Mouse (Mus musculus) heart, embryonic 11.5 days (tissue): ENCODE results near the gene Fbxo40. TPM values are rescaled to one million over a fixed set of nuclear protein-coding genes. Genes with fewer than 3 reads are reported as not detected.

ENCODE experiments used
- ATAC-seq: fragments of 200-750 bp; cut with Nextera tagmentation; replicated peaks from 2 replicates; pipeline ENCODE4 v1.8.0; 2017; ENCODE audit warnings: moderate library complexity; ENCODE audit not compliant: insufficient number of reproducible peaks, low FRiP score, low TSS enrichment
- H3K27ac ChIP-seq: fragments of 300-500 bp; sonication (generic); 2 replicates; pipeline ENCODE4 v1.5.1; 2014; ENCODE audit warnings: mild to moderate bottlenecking, low read depth, low read length
- H3K27me3 ChIP-seq: fragments of 300-500 bp; sonication (generic); 2 replicates; pipeline ENCODE4 v1.6.1; 2014; ENCODE audit warnings: mild to moderate bottlenecking, low read length, mixed read lengths; ENCODE audit not compliant: control insufficient read depth, insufficient read depth
- H3K36me3 ChIP-seq: fragments of 300-500 bp; sonication (generic); 2 replicates; pipeline ENCODE4 v1.6.1; 2014; ENCODE audit warnings: mild to moderate bottlenecking, low read length, moderate library complexity, mixed read lengths; ENCODE audit not compliant: control insufficient read depth, insufficient read depth
- H3K4me1 ChIP-seq: fragments of 300-500 bp; sonication (generic); 2 replicates; pipeline ENCODE4 v1.6.1; 2014; ENCODE audit warnings: low read length; ENCODE audit not compliant: control insufficient read depth, insufficient read depth
- H3K4me2 ChIP-seq: fragments of 300-500 bp; sonication (generic); 2 replicates; pipeline ENCODE4 v1.6.1; 2014; ENCODE audit warnings: mild to moderate bottlenecking, moderate library complexity
- H3K4me3 ChIP-seq: fragments of 300-500 bp; sonication (generic); 2 replicates; pipeline ENCODE4 v1.5.1; 2014; ENCODE audit warnings: low read depth, low read length
- H3K9ac ChIP-seq: fragments of 300-500 bp; sonication (generic); 2 replicates; pipeline ENCODE4 v1.6.1; 2014; ENCODE audit warnings: mild to moderate bottlenecking, low read depth, low read length, moderate library complexity
- H3K9me3 ChIP-seq: fragments of 300-500 bp; sonication (generic); replicated peaks from 2 replicates; pipeline ENCODE4 v1.6.1; 2016; ENCODE audit warnings: low read length; ENCODE audit not compliant: control insufficient read depth
- WGBS: fragments of 180-500 bp; shearing (Covaris S2); extraction: QIAGEN DNeasy Blood & Tissue Kit; methylation state at CpG from one replicate; pipeline ENCODE4 v1.1.7; 2014; ENCODE audit not compliant: insufficient replicate concordance; 5-methylcytosine and 5-hydroxymethylcytosine counted together
- polyA plus RNA-seq: library from polyadenylated mRNA; unstranded; fragments of >200 nt; fragmentation: Nextera tagmentation; extraction: Ambion mirVana; gene quantifications from 2 replicates; pipeline ENCODE4 v1.2.1, GENCODE M21; 2014

Fbxo40 gene
- polyA plus RNA-seq, 1 experiment from 2014 or later, result 6.8 TPM

DNA sequence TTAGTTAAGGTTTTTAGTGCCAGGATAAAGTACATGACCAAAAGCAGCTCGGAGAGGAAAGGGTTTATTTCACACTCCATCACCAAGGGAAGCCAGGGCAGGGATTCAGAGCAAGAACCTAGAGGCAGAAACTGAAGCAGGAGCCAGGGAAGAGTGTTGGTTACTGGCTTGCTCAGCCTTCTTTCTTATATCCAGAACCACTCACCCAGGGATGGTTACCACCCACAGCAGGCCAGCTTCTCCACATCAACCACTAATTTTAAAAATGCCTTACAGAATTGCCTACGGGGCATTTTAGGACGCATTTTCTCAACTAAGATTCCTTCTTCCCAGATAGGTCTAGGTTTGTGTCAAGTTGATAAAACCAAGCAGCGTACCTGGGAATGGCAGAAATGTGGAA is 26.9 kb downstream of the Fbxo40 start:
- 0 out of 2 replicates have a peak, but pooled peaks cover 3% of the 10 kb centered on the region for H3K36me3 ChIP-seq
- no peaks in the 10 kb centered on the region for H3K4me1 ChIP-seq
- WGBS, result 76% methylated on average over 4 of the region's 4 CpGs
- H3K4me3 ChIP-seq, result no peak overlapping the region
- H3K9me3 ChIP-seq, result no peaks in the 10 kb centered on the region
- H3K27ac ChIP-seq, result no peak overlapping the region
- no peak overlapping the region for H3K4me2 ChIP-seq
- ATAC-seq, result no peak
- H3K9ac ChIP-seq, result no peak overlapping the region
- H3K27me3 ChIP-seq, result no peaks in the 10 kb centered on the region

DNA sequence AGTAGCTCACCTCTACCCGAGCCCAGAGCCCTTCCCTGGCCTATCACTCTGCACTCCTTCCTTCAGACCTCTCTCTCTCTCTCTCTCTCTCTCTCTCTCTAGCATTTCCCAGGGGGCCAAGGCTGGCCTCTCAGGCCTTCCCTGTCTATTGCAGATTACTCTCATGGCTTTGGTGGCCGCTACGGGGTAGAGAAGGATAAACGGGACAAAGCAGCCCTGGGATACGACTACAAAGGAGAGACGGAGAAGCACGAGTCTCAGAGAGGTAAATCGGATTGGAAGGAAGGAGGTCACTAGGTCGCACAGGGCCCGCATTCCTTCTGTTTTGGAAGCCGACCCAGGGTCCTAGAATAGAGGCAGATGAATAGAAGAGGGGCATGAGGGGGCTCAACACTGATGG is 35.2 kb downstream of the Fbxo40 start:
- no peaks in the 10 kb centered on the region for H3K4me1 ChIP-seq
- ATAC-seq, result no peak
- no peaks in the 10 kb centered on the region for H3K9me3 ChIP-seq
- 74% methylated on average over 11 of the region's 11 CpGs for WGBS
- no peak overlapping the region for H3K9ac ChIP-seq
- H3K4me3 ChIP-seq, result no peak overlapping the region
- H3K27me3 ChIP-seq, result no peaks in the 10 kb centered on the region
- H3K27ac ChIP-seq, result no peak overlapping the region
- H3K4me2 ChIP-seq, result no peak overlapping the region
- H3K36me3 ChIP-seq, result no peaks in the 10 kb centered on the region

DNA sequence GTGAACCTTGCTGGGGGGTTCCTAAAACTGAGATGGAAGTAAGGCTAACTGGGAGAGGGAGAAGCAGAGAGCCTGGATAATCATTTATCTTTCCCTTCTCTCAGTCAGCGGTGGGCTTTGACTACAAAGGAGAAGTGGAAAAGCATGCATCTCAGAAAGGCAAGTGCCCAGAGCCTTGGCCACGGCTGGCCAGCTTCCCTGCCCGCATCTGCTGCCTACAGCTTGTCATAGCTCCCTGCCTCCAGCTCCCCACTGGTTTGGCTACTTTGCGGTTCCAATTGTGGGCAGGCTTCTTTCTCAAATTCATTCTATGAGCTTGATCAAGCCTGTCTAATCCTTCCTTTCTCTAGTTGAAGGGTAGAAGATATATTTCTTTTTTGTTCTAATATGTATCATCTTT is 39.2 kb downstream of the Fbxo40 start:
- Histone ChIP-seq H3K27me3 (no peaks in the 10 kb centered on the region), H3K4me1 (no peaks in the 10 kb centered on the region), H3K9me3 (no peaks in the 10 kb centered on the region), H3K4me2 (no peak overlapping the region), H3K27ac (no peak overlapping the region), H3K9ac (no peak overlapping the region), H3K4me3 (no peak overlapping the region), H3K36me3 (no peaks in the 10 kb centered on the region)
- ATAC-seq, result no peak
- WGBS, result 58% methylated on average over 4 of the region's 4 CpGs

DNA sequence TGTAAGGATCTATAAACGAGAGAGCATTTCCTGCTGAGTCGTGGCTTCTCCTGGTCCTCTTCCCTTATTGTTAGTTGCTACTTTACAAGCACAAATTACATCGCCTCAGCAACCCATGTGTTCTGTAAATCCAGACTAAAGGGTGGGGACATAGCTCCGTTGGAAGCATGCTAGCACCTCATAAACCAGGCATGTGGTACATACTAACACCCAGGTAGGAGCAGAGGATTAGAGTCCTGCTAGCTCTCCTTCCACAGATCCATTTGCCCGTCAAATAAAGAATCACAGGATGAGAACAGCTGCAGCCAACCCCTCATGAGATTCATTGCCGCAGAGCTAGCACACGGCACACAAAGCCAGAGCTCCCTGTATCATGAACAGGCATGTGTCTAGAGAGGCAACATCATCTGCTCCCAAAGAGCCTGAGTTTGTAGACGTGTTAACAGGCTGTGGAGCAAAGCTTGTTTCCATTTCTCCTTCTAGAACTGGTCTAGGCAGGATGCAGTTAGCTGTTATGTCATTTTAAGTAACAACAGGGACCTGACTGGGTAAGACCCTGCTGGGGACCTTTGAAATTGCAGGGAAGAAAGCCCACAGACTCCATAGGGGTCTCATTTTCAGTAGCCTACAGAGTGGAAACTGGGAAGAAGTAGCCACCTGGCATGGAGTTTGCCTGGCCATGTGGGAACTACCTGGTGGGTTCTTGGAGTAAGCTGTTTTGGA is 40.5 kb downstream of the Fbxo40 start:
- Histone ChIP-seq H3K36me3 (no peaks in the 10 kb centered on the region), H3K4me1 (no peaks in the 10 kb centered on the region), H3K27me3 (no peaks in the 10 kb centered on the region), H3K4me2 (no peak overlapping the region), H3K9me3 (no peaks in the 10 kb centered on the region), H3K9ac (no peak overlapping the region), H3K27ac (no peak overlapping the region), H3K4me3 (no peak overlapping the region)
- no peak for ATAC-seq
- 55% methylated on average over 8 of the region's 8 CpGs for WGBS

DNA sequence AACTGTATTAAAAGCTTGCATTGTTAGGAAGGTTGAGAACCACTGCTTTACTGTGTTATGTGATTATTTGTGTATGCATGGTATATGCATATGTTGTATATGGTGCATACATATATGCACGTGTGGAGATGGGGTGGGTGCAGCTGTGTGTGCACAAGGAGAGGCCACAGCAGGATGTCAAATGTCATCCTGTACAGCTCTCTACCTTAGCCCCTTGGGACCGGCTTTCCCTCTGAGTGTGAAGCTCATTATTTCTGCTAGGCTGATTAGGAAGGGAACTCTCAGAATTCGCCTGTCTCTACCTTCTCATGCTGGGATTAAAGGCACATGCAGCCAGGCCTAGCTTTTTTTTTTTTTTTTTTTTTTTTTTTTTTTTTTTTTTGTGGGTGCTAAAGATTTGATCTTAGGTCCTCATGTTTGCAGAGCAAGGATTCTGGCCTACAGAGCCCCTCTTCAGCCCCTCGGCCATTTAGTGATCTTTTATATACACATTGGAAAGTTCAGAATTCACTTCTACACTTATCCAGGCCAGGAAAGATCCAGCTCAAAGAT is 42.5 kb downstream of the Fbxo40 start:
- Histone ChIP-seq H3K4me3 (no peak overlapping the region), H3K4me1 (no peaks in the 10 kb centered on the region), H3K27ac (no peak overlapping the region), H3K9ac (no peak overlapping the region), H3K4me2 (no peak overlapping the region), H3K9me3 (no peaks in the 10 kb centered on the region), H3K27me3 (no peaks in the 10 kb centered on the region), H3K36me3 (no peaks in the 10 kb centered on the region)
- WGBS, result 69% methylated on average over 4 of the region's 4 CpGs
- ATAC-seq, result no peak

DNA sequence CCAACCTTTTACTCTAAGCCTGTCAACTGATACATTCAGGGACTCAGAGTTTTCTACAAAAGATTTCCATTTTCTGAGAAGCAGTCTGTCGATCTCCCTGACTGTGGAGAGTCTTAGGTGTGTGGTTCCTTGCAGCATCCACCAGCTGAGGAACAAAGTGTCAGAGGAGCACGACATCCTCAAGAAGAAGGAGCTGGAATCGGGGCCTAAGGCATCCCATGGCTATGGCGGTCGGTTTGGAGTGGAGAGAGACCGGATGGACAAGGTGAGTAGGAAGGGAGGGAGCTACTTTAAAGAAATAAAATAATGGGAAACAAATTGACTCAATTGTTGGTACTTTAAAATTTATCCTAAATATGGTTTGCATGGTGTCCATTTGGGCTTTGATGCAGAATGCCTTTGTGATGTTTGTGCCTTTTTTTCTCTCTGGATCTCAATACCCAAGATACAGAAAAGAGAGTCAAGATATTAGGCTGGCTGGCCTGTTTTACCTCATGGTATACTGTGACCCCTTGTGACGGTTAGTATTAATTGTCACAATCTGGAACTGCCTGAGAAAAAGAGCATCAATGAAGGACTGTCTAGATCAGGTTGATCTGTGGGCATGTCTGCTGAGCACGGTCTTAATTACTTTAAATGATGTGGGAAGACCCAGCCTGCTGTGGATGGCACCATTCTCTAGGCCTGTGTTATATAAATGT is 43.7 kb downstream of the Fbxo40 start:
- Histone ChIP-seq H3K4me1 (no peaks in the 10 kb centered on the region), H3K27ac (no peak overlapping the region), H3K4me2 (no peak overlapping the region), H3K9me3 (no peaks in the 10 kb centered on the region), H3K36me3 (no peaks in the 10 kb centered on the region), H3K4me3 (no peak overlapping the region), H3K27me3 (no peaks in the 10 kb centered on the region), H3K9ac (no peak overlapping the region)
- 77% methylated on average over 8 of the region's 8 CpGs for WGBS
- no peak for ATAC-seq

DNA sequence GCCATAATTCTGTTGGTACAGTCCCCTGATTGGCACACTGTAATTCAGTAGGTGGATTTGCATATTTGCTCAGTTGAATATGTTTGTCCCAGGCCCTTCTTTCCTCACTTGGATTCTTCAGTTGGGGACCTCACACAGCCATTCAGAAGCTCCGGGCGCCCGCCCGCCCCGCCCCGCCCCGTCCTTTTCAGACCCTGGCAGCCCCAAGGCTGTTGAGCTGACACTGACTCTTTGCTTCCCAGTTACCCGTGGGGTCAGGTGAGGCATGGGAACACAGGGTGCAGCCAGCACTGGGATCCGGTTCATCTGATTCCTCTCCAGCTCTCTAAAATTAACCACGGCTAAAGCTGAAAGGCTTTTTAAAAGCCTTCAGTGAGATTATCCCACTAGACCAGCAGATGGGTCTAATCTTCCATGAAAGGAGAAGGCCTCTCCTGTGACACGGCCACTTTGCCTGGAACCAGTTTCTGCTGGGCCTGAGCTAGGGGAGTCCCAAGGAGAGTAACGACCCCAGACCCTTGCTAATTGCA is 45.3 kb downstream of the Fbxo40 start:
- WGBS, result 56% methylated on average over 12 of the region's 12 CpGs
- H3K4me3 ChIP-seq, result no peak overlapping the region
- H3K4me1 ChIP-seq, result no peaks in the 10 kb centered on the region
- no peaks in the 10 kb centered on the region for H3K27me3 ChIP-seq
- H3K9me3 ChIP-seq, result no peaks in the 10 kb centered on the region
- no peaks in the 10 kb centered on the region for H3K36me3 ChIP-seq
- H3K9ac ChIP-seq, result no peak overlapping the region
- H3K27ac ChIP-seq, result no peak overlapping the region
- no peak for ATAC-seq
- no peak overlapping the region for H3K4me2 ChIP-seq

DNA sequence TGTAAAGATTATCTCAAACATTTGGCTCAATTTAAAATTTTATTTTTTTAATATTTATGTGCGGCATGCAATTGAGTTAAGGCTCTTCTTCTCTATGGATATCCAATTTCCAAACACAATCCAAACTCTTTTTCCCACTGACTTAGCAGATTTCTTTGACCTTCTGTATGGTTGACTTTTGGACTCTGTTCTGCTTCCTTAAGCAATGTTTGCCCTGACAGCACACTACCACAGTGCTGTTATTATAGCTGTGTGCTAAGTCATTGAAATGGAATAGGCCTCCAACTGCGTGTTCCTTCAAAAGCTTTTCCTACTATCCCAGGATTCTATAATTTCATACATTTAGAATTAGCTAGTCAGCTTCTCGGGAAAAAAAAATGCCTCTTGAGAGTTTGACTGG is 46.7 kb downstream of the Fbxo40 start:
- no peak overlapping the region for H3K27ac ChIP-seq
- no peak for ATAC-seq
- no peaks in the 10 kb centered on the region for H3K9me3 ChIP-seq
- H3K27me3 ChIP-seq, result no peaks in the 10 kb centered on the region
- no peak overlapping the region for H3K4me3 ChIP-seq
- H3K4me2 ChIP-seq, result no peak overlapping the region
- no peak overlapping the region for H3K9ac ChIP-seq
- WGBS, result 85% methylated on average over 3 of the region's 3 CpGs
- H3K36me3 ChIP-seq, result no peaks in the 10 kb centered on the region
- no peaks in the 10 kb centered on the region for H3K4me1 ChIP-seq
